Mouse (Mus musculus) forelimb bud, embryonic 11.5 days (tissue): ENCODE results near the gene Lamtor1.

Experiments
- DNase-seq: peaks from one replicate; pipeline ENCODE4 v3.0.0-alpha.2; 2012; ENCODE audit warnings: low read depth, low spot score

The Lamtor1 gene

GRCm38 (mm10) chr7:101905561-101906286 lies at the start of gene Lamtor1:
Gene Lamtor1, plus strand, starts transcription at chr7:101905904.
- DNase-seq: peak; percentile 99

DNA sequence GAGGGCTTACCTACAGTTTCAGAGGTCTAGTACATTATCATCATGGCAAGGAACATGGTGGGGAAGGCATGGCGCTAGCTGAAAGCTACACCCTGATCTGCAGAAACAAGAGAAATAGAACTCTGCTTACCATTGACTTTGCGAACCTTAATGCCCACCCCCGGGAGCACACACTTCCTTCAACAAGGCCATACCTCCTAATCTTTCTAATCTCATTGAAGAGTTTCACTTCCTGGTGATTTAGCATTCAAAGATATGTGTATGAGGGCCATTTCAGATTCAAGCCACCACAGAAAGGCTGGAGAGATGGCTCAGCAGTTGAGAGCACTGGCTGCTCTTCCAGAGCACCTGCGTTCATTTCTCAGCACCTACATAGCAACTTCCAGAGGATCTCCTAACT lies 48.6 kb upstream of the Lamtor1 start, which contains the start of gene Folr2:
Gene Folr2 (minus strand): TSS at position 101 of the 400 bp plus-strand sequence.
- DNase-seq: no peak

DNA sequence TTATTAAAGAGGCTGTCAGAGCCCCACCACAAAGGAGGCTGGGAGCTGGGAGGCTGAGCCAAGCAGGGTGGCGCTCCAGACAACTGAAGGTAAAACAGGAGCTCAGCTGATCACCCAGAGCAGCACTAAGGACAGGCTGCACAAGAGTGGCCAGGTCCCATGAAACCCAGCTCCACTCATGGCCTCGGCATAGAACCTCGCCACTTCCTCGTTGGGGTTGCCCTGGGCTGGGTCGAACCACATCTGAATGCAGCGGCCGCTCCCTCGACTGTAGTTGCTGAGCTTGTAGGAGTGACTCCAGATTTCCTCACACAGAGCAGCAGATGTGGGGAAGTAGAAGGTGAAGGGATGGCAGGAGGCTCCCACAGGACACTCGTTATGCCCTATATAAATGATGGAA lies 47.3 kb upstream of the Lamtor1 start:
- DNase-seq: no peak

DNA sequence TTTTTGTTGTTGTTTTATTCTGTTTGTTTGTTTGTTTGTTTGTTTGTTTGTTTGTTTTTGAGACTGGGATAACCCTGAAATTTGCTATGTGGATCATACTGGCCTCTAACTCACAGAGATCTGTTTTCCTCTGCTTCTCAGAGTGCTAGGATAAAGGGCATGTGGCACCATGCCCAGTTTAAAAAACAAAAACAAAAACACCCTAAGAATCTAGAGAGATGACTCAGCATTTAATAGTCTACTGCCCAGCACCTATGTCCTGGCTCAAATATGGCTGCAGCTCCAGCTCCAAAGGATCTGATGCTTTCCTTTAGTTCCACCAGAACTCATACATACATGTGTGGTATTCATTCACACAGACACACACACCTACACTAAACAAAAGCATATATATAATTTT lies 44.7 kb upstream of the Lamtor1 start:
- DNase-seq: no peak

DNA sequence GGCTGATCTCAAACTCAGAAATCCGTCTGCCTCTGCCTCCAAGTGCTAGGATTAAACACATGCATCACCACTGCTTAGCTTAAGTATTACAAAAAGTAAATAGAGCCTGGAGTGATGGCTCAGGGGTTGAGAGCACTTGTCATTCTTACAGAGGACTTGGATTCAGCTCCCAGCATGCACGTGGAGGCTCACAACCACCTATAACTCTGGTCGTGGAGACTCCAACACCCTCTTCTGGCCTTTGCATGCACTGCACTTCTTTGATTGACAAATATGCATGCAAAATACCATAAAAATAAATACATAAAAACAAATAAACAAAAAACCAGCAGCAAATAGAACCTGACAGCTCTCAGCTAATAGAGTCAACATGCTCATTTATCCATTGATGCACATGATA lies 43.4 kb upstream of the Lamtor1 start:
- DNase-seq: no peak

GRCm38 (mm10) chr7:101863415-101863814 lies 42.3 kb upstream of the Lamtor1 start, which contains the start of gene Anapc15:
Gene Anapc15, plus strand, starts transcription at chr7:101863715.
- no peak for DNase-seq

- DNase-seq: no peak
These were observed 39.0 kb upstream of the Lamtor1 start for GRCm38 (mm10) chr7:101866491-101867265.

- no peak for DNase-seq
These were observed 38.2 kb upstream of the Lamtor1 start for GRCm38 (mm10) chr7:101867482-101867881.

GRCm38 (mm10) chr7:101868241-101869162 lies 37.2 kb upstream of the Lamtor1 start:
- no peak for DNase-seq

DNA sequence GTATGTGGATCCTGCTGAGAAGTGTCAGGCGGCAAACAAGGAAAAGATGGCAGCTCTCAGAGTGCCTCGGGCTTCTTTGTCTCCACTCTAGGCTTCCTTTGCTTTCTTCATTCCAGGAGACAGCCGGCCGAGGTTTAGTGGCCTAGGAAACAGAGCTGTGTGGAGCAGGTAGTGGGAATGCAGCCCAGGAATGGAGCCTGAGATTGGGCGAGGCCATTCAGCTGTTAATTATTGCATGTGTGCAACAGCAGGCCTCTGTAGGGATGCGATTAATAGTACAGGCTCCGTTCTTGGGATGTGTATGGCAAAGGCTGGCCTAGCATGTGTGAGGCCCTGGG lies 36.6 kb upstream of the Lamtor1 start:
- no peak for DNase-seq

- DNase-seq: no peak
These were observed 35.1 kb upstream of the Lamtor1 start, which contains the start of gene Folr1 for GRCm38 (mm10) chr7:101870629-101871028. Gene Folr1, minus strand, starts transcription at chr7:101870788.

DNA sequence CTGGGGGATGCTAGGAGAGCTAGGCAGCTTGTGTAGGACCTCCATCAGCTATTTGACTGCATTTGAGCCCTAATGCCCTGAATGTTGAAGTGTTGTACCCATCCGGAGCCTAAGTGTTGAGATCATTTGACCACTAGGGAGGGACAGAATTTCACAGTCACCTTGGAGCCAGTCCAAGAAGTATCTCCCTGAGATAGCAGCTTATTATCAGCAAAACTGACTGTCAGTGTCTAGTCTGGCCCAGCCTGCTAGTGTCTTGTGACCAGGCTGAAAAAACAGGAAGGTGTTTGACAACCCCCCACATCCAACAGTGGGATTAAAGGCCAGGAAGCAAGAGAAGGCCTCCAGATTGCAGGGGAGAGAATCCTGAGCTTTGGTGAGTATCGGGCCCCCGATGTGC lies 34.4 kb upstream of the Lamtor1 start:
- no peak for DNase-seq

DNA sequence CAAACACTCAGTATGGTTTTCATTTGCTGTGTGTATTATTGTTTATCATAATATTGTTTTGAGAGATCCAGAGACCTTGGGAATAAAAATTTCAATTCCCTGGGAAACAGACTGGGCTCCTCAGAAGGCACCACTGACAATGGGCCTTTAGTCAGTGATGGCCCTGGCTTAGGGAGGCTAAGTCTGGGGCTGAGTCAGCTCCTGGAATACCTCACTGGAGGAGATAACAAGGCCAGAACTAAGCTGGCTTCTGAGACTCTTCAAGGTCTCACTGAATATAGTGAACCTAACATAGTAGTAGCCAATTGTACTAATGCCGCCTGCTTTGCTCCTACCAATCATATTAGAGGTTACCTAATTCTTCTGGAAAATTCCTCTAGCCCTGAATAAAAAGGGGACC lies 29.7 kb upstream of the Lamtor1 start:
- no peak for DNase-seq

GRCm38 (mm10) chr7:101880855-101881254 lies 24.8 kb upstream of the Lamtor1 start:
- DNase-seq: no peak

GRCm38 (mm10) chr7:101882413-101883154 lies 23.1 kb upstream of the Lamtor1 start:
- no peak for DNase-seq

GRCm38 (mm10) chr7:101884160-101884559 lies 21.5 kb upstream of the Lamtor1 start:
- DNase-seq: no peak

DNA sequence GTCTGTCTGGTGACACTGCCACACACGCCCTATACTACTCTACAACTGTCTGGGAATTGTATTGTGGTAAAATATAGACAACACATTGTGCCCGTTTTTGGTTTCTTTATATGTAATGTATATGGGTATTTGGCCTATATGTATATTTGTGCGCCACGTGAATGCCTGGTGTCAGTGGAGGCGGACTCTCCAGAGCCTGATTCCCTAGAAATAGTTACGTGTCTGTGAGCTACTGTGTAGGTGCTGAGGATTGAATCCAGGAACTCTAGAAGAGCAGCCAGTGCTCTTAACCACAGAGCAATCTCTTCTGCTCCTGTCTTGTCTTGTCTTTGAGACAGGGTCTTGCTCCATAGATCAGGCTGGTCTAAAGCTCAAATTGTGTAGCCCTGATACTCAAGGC lies 19.4 kb upstream of the Lamtor1 start:
- no peak for DNase-seq

- DNase-seq: no peak
These were observed 17.2 kb upstream of the Lamtor1 start for GRCm38 (mm10) chr7:101888460-101888859.

GRCm38 (mm10) chr7:101895695-101896094 lies 10.0 kb upstream of the Lamtor1 start:
- no peak for DNase-seq

- DNase-seq: peak; percentile 98
These were observed 9.3 kb upstream of the Lamtor1 start for GRCm38 (mm10) chr7:101896104-101897066.
